Mouse (Mus musculus) myocyte (in vitro differentiated cells): ENCODE results near the gene Col4a2. TPM values are rescaled to one million over a fixed set of nuclear protein-coding genes. Genes with fewer than 3 reads are reported as not detected.

ENCODE experiments used
- H3K27me3 ChIP-seq: one replicate; pipeline ENCODE4 v1.6.1; 2011; ENCODE audit not compliant: control insufficient read depth, insufficient read depth, insufficient read length
- H3K36me3 ChIP-seq: one replicate; pipeline ENCODE4 v1.6.1; 2011; ENCODE audit not compliant: control insufficient read depth, insufficient read depth
- H3K4me2 ChIP-seq: one replicate; pipeline ENCODE4 v1.6.1; 2011; ENCODE audit warnings: low read depth, control low read depth
- H3K4me3 ChIP-seq: one replicate; pipeline ENCODE4 v1.5.1; 2011; ENCODE audit warnings: mild to moderate bottlenecking, control low read depth, moderate library complexity
- H3K79me2 ChIP-seq: one replicate; pipeline ENCODE4 v1.6.1; 2011; ENCODE audit not compliant: control insufficient read depth, insufficient read depth
- H3ac ChIP-seq: one replicate; pipeline ENCODE4 v1.6.1; 2011; ENCODE audit not compliant: control insufficient read depth, insufficient read length
- CEBPB ChIP-seq: IDR thresholded peaks from 2 replicates; pipeline ENCODE4 v1.6.1; 2011; ENCODE audit warnings: mild to moderate bottlenecking, moderate library complexity; ENCODE audit not compliant: poor library complexity, insufficient read depth, severe bottlenecking
- E2F4 ChIP-seq: IDR thresholded peaks from one replicate; pipeline ENCODE4 v1.6.1; 2011; ENCODE audit warnings: mild to moderate bottlenecking, control low read depth, moderate library complexity; ENCODE audit not compliant: insufficient read depth
- MAX ChIP-seq: IDR thresholded peaks from one replicate; pipeline ENCODE4 v1.6.1; 2011; ENCODE audit warnings: low read depth, mild to moderate bottlenecking, control low read depth
- MYOD1 ChIP-seq, 3 experiments: IDR thresholded peaks; one replicate each; pipeline ENCODE4 v1.6.1; 2011; ENCODE audit warnings: control low read depth in 2 of 3, low read depth in 2 of 3, mild to moderate bottlenecking in 2 of 3, moderate library complexity in 1 of 3; ENCODE audit not compliant: insufficient read length in 2 of 3, control insufficient read depth in 1 of 3
- MYOG ChIP-seq, 3 experiments: IDR thresholded peaks; one replicate each; pipeline ENCODE4 v1.6.1; 2011; ENCODE audit warnings: control low read depth in 2 of 3, low read depth in 2 of 3, mild to moderate bottlenecking in 2 of 3; ENCODE audit not compliant: insufficient read length in 2 of 3, control insufficient read depth in 1 of 3, insufficient read depth in 1 of 3
- POLR2A ChIP-seq: IDR thresholded peaks from one replicate; pipeline ENCODE4 v1.6.1; 2011; ENCODE audit warnings: low read depth, mild to moderate bottlenecking, control low read depth, moderate library complexity; ENCODE audit not compliant: insufficient read length
- POLR2AphosphoS2 ChIP-seq: IDR thresholded peaks from one replicate; pipeline ENCODE4 v1.6.1; 2011; ENCODE audit warnings: low read depth, control low read depth; ENCODE audit not compliant: insufficient read length
- REST ChIP-seq: IDR thresholded peaks from one replicate; pipeline ENCODE4 v1.6.1; 2011; ENCODE audit warnings: mild to moderate bottlenecking, control low read depth, moderate library complexity; ENCODE audit not compliant: insufficient read depth, insufficient read length
- SRF ChIP-seq: IDR thresholded peaks from one replicate; pipeline ENCODE4 v1.6.1; 2011; ENCODE audit warnings: low read depth; ENCODE audit not compliant: control insufficient read depth, insufficient read length
- TCF12 ChIP-seq: IDR thresholded peaks from one replicate; pipeline ENCODE4 v1.6.1; 2011; ENCODE audit warnings: mild to moderate bottlenecking, control low read depth; ENCODE audit not compliant: poor library complexity, insufficient read depth, severe bottlenecking
- TCF3 ChIP-seq: IDR thresholded peaks from one replicate; pipeline ENCODE4 v1.6.1; 2011; ENCODE audit warnings: low read depth, control low read depth; ENCODE audit not compliant: insufficient read length
- USF1 ChIP-seq: IDR thresholded peaks from one replicate; pipeline ENCODE4 v1.6.1; 2011; ENCODE audit warnings: low read depth, mild to moderate bottlenecking, control low read depth, moderate library complexity
- polyA plus RNA-seq: library from polyadenylated mRNA; unstranded; fragments of >200 nt; fragmentation: generic; extraction: Trizol; gene quantifications from one replicate; pipeline ENCODE4 v1.2.1, GENCODE M21; 2012; ENCODE audit warnings: missing spikeins

Col4a2 gene
- polyA plus RNA-seq, 1 experiment = 47.3 TPM

DNA sequence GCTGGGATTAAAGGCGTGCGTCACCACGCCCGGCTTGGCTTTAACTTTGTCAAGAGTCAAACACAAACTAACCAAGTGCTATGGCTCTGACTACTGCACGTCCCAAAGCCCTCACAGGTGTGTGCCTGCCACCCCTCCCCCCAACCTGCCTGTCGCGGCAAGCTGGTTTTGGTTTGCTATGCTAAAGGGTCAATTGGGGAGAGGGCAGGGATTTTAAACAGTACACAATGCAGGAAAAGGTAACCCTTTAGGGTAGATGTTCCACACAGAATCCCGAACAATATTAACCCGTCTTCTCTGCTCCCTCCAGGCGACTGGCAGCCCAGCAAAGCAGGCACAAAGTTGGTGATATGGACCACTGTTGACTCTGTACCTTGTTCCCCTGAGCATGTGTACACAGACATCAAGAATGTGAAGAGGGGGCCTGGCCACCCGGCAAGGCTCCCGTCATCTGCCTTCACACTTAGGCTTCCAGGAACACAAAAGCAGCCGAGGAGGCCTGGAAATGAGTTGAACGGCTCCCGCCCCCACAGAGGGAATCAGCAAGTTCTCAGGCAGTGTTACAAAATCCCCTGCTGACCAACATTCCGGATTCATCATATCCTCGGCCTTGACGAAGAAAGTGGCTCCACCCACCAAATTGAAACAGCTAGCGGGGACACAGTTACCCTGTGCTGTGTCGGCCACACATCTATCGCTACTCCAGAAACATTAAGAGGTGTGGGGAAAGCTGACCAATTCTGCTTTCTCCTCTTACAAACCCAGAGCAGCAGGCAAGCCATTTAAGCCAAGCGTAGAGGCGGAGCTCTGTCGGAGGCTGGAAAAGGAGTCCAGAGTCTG is 164.0 kb downstream of the Col4a2 start:
- TF ChIP-seq USF1 = no peak
- no peak for TF ChIP-seq SRF
- TF ChIP-seq TCF12 = no peak
- no peak for TF ChIP-seq CEBPB
- TF ChIP-seq E2F4 = no peak
- TF ChIP-seq MYOD1 (IDR thresholded peaks at IDR 0.05; ENCODE audit: control insufficient read depth in 1 of 3, insufficient read length in 2 of 3, low read depth in 2 of 3) = no peak
- TF ChIP-seq POLR2A = no peak
- TF ChIP-seq POLR2AphosphoS2 = no peak
- no peak for TF ChIP-seq REST
- peak overlapping the region; percentile 25 for H3K4me3 ChIP-seq
- no peak overlapping the region for H3ac ChIP-seq
- H3K4me2 ChIP-seq = peak overlapping the region; percentile 93
- H3K27me3 ChIP-seq = peaks cover 6% of the 10 kb centered on the region
- no peaks in the 10 kb centered on the region for H3K36me3 ChIP-seq
- H3K79me2 ChIP-seq = no peaks in the 10 kb centered on the region

GRCm38 (mm10) chr8:11477178-11477553 is 164.6 kb downstream of the Col4a2 start:
- no peaks in the 10 kb centered on the region for H3K79me2 ChIP-seq
- no peak for TF ChIP-seq POLR2A
- TF ChIP-seq MYOD1 (IDR thresholded peaks at IDR 0.05; ENCODE audit: control insufficient read depth in 1 of 3, insufficient read length in 2 of 3, low read depth in 2 of 3) = no peak
- peak overlapping the region; percentile 93 for H3K4me2 ChIP-seq
- H3ac ChIP-seq = no peak overlapping the region
- peaks cover 6% of the 10 kb centered on the region for H3K27me3 ChIP-seq
- no peaks in the 10 kb centered on the region for H3K36me3 ChIP-seq
- H3K4me3 ChIP-seq = peak overlapping the region; percentile 25

DNA sequence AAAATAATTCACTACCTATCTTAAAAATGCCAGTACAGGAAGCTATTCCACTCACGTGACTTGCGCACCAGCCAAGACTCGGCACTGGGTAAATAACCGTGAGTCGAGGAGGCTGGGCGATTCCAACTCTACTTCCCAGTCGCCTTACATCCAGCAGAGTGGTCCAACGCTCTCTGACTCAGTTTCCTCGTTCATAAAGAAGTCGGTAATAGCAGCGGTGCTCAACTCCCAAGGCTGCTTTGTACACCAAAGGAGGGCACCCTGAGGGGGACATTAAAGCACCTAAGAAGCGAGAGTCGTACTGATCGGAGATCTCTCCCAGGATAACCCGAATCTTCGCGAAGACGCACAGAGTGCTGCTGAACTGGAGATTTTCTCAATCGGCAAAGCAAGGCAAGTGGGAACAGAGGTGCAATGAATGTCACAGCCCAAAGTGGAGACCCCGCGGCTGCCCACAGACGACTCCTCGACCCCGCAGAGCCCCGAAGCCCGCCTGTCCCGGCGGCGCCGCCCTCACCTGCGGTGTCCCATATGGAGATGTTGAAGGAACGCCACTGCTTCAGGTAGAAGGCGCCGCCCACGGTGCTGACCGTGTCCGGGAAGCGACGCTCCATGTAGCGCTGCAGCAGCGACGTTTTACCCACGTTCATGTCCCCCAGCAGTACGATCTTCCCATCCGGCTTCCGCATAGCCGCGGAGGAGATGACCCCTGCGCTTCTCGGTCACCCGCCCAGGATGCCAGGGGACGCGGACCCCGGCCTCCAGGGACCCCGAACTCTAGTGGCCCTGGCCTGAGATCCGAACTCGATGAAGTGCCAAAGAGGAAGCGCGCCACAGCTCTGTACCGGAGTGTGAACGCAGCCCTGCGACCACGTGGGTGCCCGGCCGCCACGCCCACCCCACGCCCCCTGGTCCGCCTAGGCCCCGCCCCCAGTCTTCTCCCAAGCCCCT is 165.5 kb downstream of the Col4a2 start, which contains the start of gene Rab20:
Rab20 (minus strand) TSS at position 900 of the 951 bp plus-strand sequence.
- Histone ChIP-seq H3K27me3 (peaks cover 6% of the 10 kb centered on the region), H3K4me2 (peak within 1 kb of the TSS; percentile 93), H3K36me3 (no peaks in the 10 kb centered on the region), H3K79me2 (no peaks in the 10 kb centered on the region), H3ac (no peak within 1 kb of the TSS), H3K4me3 (peak within 1 kb of the TSS; percentile 25)
- peak; percentile 65 for TF ChIP-seq USF1
- TF ChIP-seq TCF3 = no peak
- TF ChIP-seq CEBPB = no peak

DNA sequence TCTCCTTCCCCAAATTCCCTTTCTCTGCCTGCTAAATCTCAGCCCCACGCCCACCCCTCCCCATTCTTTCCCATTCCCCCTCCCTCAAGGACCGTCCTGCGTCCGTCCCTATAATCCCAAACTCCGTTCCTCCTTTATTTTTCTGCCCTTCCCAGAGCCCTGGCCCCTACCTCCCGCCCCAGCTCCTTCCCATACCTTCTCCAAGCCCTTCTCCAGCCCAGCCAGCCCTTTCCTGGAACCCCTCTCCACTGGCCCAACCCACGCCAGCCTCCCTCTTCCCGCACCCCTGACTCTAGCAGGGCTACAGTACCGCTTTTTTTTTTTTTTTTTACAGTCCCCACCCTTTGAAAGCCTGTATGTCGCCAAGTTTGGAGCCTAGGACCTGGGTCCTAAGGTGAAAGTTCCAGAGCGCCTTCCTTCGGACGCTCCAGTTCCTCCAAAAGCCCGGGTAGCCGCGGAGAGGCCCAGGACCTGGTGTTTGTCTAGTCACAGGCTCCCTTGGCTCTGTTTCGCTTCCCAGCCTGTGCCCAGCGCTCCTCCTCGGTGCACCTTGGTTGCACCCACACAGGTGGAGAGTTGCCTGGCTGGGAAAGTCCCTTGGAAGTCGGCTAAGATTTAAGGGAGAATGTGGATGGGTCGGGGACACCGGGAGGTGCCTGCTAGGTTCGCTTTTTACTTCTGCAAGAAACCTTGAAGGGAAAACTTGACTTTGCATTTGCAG is 166.4 kb downstream of the Col4a2 start:
- H3ac ChIP-seq = no peak overlapping the region
- peak overlapping the region; percentile 25 for H3K4me3 ChIP-seq
- no peak for TF ChIP-seq POLR2A
- no peak for TF ChIP-seq POLR2AphosphoS2
- H3K79me2 ChIP-seq = no peaks in the 10 kb centered on the region
- H3K36me3 ChIP-seq = no peaks in the 10 kb centered on the region
- H3K27me3 ChIP-seq = peaks cover 6% of the 10 kb centered on the region
- H3K4me2 ChIP-seq = no peak overlapping the region

- H3K4me3 ChIP-seq = no peak overlapping the region
- no peak overlapping the region for H3ac ChIP-seq
- peaks cover 6% of the 10 kb centered on the region for H3K27me3 ChIP-seq
- TF ChIP-seq E2F4 (no peak), REST (no peak), POLR2A (no peak), TCF12 (no peak), CEBPB (no peak), TCF3 (no peak), MYOD1 (IDR thresholded peaks at IDR 0.05; ENCODE audit: control insufficient read depth in 1 of 3, insufficient read length in 2 of 3, low read depth in 2 of 3) (no peak), USF1 (no peak), MAX (no peak), POLR2AphosphoS2 (no peak), SRF (no peak), MYOG (IDR thresholded peaks at IDR 0.05; ENCODE audit: control insufficient read depth in 1 of 3, insufficient read depth in 1 of 3, insufficient read length in 2 of 3, low read depth in 2 of 3) (no peak)
- no peaks in the 10 kb centered on the region for H3K79me2 ChIP-seq
- no peak overlapping the region for H3K4me2 ChIP-seq
- no peaks in the 10 kb centered on the region for H3K36me3 ChIP-seq
Measured at GRCm38 (mm10) chr8:11479591-11479990, 167.0 kb downstream of the Col4a2 start.
